Mouse (Mus musculus) limb, embryonic 14.5 days (tissue): ENCODE measurements at regions not wholly inside any gene's neighbourhood (a gene's known extent, or its start where the extent isn't known, plus 50 kb on each side); places are given as distances from the start of the nearest gene placed in this dataset.

Source experiments
- ATAC-seq: fragments of 200-750 bp; cut with Nextera tagmentation; 2 replicates; pipeline ENCODE4 v1.8.0; 2017; ENCODE audit warnings: low read depth, moderate number of reproducible peaks, moderate TSS enrichment; ENCODE audit not compliant: low FRiP score
- DNase-seq: peaks from one replicate; pipeline ENCODE4 v3.0.0-alpha.2; 2015; ENCODE audit warnings: low spot score
- H3K27ac ChIP-seq: fragments of 300-500 bp; sonication (generic); replicated peaks from 2 replicates; pipeline ENCODE4 v1.5.1; 2014; ENCODE audit warnings: low read depth, mild to moderate bottlenecking, low read length, moderate library complexity, mixed read lengths
- H3K27me3 ChIP-seq: fragments of 300-500 bp; sonication (generic); 2 replicates; pipeline ENCODE4 v1.6.1; 2014; ENCODE audit warnings: low read length, mixed read lengths; ENCODE audit not compliant: control insufficient read depth, insufficient read depth
- H3K36me3 ChIP-seq: fragments of 300-500 bp; sonication (generic); 2 replicates; pipeline ENCODE4 v1.6.1; 2014; ENCODE audit warnings: mild to moderate bottlenecking, low read length, moderate library complexity, mixed read lengths; ENCODE audit not compliant: control insufficient read depth, insufficient read depth
- H3K4me1 ChIP-seq: fragments of 300-500 bp; sonication (generic); 2 replicates; pipeline ENCODE4 v1.6.1; 2014; ENCODE audit warnings: antibody characterized with exemption, low read length, mixed read lengths; ENCODE audit not compliant: control insufficient read depth, insufficient read depth
- H3K4me2 ChIP-seq: fragments of 300-500 bp; sonication (generic); replicated peaks from 2 replicates; pipeline ENCODE4 v1.6.1; 2014; ENCODE audit warnings: low read depth, mild to moderate bottlenecking, low read length, moderate library complexity; ENCODE audit not compliant: severe bottlenecking
- H3K4me3 ChIP-seq: fragments of 300-500 bp; sonication (generic); replicated peaks from 2 replicates; pipeline ENCODE4 v1.5.1; 2014; ENCODE audit warnings: low read length
- H3K9ac ChIP-seq: fragments of 300-500 bp; sonication (generic); 2 replicates; pipeline ENCODE4 v1.6.1; 2014; ENCODE audit warnings: mild to moderate bottlenecking, low read depth, low read length, moderate library complexity; ENCODE audit not compliant: severe bottlenecking
- H3K9me3 ChIP-seq: fragments of 300-500 bp; sonication (generic); 2 replicates; pipeline ENCODE4 v1.6.1; 2016; ENCODE audit warnings: low read length; ENCODE audit not compliant: control insufficient read depth
- POLR2A ChIP-seq: fragments of 200-500 bp; IDR thresholded peaks from 2 replicates; pipeline ENCODE4 v1.8.0; 2012; ENCODE audit warnings: inconsistent platforms, mild to moderate bottlenecking, moderate library complexity, borderline replicate concordance; ENCODE audit not compliant: insufficient read depth, insufficient read length; ENCODE audit errors: extremely low read depth
- WGBS: fragments of 180-500 bp; shearing (Covaris S2); extraction: QIAGEN DNeasy Blood & Tissue Kit; methylation state at CpG from one replicate; pipeline ENCODE4 v1.1.7; 2014; 5-methylcytosine and 5-hydroxymethylcytosine counted together

DNA sequence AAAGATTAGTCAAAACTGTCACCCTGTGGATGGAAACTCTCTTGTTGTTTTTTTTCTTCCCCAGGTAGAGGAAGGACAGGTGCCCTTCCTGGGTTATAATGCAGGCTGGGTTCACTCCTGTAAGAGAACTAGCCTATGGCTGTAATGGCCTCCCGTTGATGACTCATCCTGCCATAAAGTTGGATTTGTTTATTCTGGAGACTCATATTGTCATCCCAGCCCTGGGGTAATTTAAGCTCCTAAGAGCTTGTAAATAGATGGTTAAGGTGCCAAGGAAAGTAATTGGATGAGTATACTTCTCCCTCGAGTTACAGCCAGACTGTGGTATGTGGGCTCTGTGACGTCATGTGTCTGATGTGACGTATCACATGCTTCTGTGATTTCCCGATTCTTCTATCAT, 106.4 kb upstream of the 1700056E22Rik start:
- H3K4me1 ChIP-seq, result 0 out of 2 replicates have a peak, but pooled peaks cover 2% of the 10 kb centered on the region
- no peaks in the 10 kb centered on the region for H3K36me3 ChIP-seq
- DNase-seq (no peak), ATAC-seq (no peak)
- H3K27me3 ChIP-seq, result no peaks in the 10 kb centered on the region
- H3K9me3 ChIP-seq, result no peaks in the 10 kb centered on the region
- no peak for TF ChIP-seq POLR2A
- no peak overlapping the region for H3K4me2 ChIP-seq
- H3K27ac ChIP-seq, result no peak overlapping the region
- WGBS, result 41% methylated on average over 5 of the region's 5 CpGs
- H3K4me3 ChIP-seq, result no peak overlapping the region
- no peak overlapping the region for H3K9ac ChIP-seq

DNA sequence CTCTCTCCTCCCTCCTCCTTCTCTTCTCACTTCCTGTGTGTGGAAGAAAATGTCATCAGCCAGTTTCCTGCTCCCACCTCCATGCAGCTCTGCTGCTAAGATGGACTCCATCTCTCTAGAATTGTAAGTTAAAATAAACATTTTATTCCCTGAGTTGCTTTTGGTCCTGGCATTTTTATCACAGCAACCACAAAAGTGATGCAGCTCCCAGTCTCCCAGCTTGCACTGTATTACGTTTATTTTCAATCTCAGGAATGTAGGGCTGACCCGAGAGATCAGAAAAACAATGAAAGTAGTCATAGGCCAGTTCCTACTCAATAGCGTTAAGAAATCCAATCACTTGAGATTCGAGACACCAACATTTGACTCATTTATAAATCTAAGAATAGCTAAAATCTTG, 106.0 kb upstream of the 1700056E22Rik start:
- Histone ChIP-seq H3K9ac (no peak overlapping the region), H3K4me3 (no peak overlapping the region), H3K9me3 (no peaks in the 10 kb centered on the region), H3K4me2 (no peak overlapping the region), H3K36me3 (no peaks in the 10 kb centered on the region), H3K27ac (no peak overlapping the region), H3K27me3 (no peaks in the 10 kb centered on the region), H3K4me1 (0 out of 2 replicates have a peak, but pooled peaks cover 2% of the 10 kb centered on the region)
- DNase-seq, result no peak
- ATAC-seq, result no peak
- WGBS, result 74% methylated on average over 4 of the region's 4 CpGs
- TF ChIP-seq POLR2A, result no peak

GRCm38 (mm10) chr1:184138661-184139060, 104.6 kb upstream of the 1700056E22Rik start:
- no peaks in the 10 kb centered on the region for H3K36me3 ChIP-seq
- TF ChIP-seq POLR2A, result no peak
- H3K9me3 ChIP-seq, result no peaks in the 10 kb centered on the region
- H3K4me1 ChIP-seq, result no peaks in the 10 kb centered on the region
- WGBS, result 80% methylated on average over 3 of the region's 3 CpGs
- H3K27ac ChIP-seq, result no peak overlapping the region
- H3K4me3 ChIP-seq, result no peak overlapping the region
- no peak overlapping the region for H3K4me2 ChIP-seq
- no peak overlapping the region for H3K9ac ChIP-seq
- ATAC-seq (no peak), DNase-seq (no peak)
- no peaks in the 10 kb centered on the region for H3K27me3 ChIP-seq

GRCm38 (mm10) chr1:184130897-184131296, 96.8 kb upstream of the 1700056E22Rik start:
- no peaks in the 10 kb centered on the region for H3K36me3 ChIP-seq
- no peak overlapping the region for H3K4me3 ChIP-seq
- no peak overlapping the region for H3K4me2 ChIP-seq
- H3K4me1 ChIP-seq, result no peaks in the 10 kb centered on the region
- no peak overlapping the region for H3K9ac ChIP-seq
- H3K27ac ChIP-seq, result no peak overlapping the region
- DNase-seq (no peak), ATAC-seq (no peak)
- H3K27me3 ChIP-seq, result no peaks in the 10 kb centered on the region
- no peaks in the 10 kb centered on the region for H3K9me3 ChIP-seq
- 82% methylated on average over 4 of the region's 4 CpGs for WGBS
- no peak for TF ChIP-seq POLR2A

GRCm38 (mm10) chr1:184127321-184127720, 93.2 kb upstream of the 1700056E22Rik start:
- no peak for TF ChIP-seq POLR2A
- no peak for ATAC-seq
- DNase-seq, result no peak
- Histone ChIP-seq H3K4me2 (no peak overlapping the region), H3K4me1 (no peaks in the 10 kb centered on the region), H3K9me3 (no peaks in the 10 kb centered on the region), H3K27me3 (no peaks in the 10 kb centered on the region), H3K27ac (no peak overlapping the region), H3K36me3 (no peaks in the 10 kb centered on the region), H3K9ac (no peak overlapping the region), H3K4me3 (no peak overlapping the region)
- WGBS, result 83% methylated on average over 4 of the region's 4 CpGs

- no peak overlapping the region for H3K4me2 ChIP-seq
- 77% methylated on average over 3 of the region's 3 CpGs for WGBS
- no peaks in the 10 kb centered on the region for H3K36me3 ChIP-seq
- no peak for TF ChIP-seq POLR2A
- no peaks in the 10 kb centered on the region for H3K9me3 ChIP-seq
- H3K27me3 ChIP-seq, result no peaks in the 10 kb centered on the region
- no peak overlapping the region for H3K9ac ChIP-seq
- DNase-seq (no peak), ATAC-seq (no peak)
- no peak overlapping the region for H3K27ac ChIP-seq
- H3K4me1 ChIP-seq, result no peaks in the 10 kb centered on the region
- no peak overlapping the region for H3K4me3 ChIP-seq
These were observed 92.8 kb upstream of the 1700056E22Rik start for GRCm38 (mm10) chr1:184126909-184127308.
